8 mouse cellular contexts compared by ENCODE assay signal in the genomic region with DNA sequence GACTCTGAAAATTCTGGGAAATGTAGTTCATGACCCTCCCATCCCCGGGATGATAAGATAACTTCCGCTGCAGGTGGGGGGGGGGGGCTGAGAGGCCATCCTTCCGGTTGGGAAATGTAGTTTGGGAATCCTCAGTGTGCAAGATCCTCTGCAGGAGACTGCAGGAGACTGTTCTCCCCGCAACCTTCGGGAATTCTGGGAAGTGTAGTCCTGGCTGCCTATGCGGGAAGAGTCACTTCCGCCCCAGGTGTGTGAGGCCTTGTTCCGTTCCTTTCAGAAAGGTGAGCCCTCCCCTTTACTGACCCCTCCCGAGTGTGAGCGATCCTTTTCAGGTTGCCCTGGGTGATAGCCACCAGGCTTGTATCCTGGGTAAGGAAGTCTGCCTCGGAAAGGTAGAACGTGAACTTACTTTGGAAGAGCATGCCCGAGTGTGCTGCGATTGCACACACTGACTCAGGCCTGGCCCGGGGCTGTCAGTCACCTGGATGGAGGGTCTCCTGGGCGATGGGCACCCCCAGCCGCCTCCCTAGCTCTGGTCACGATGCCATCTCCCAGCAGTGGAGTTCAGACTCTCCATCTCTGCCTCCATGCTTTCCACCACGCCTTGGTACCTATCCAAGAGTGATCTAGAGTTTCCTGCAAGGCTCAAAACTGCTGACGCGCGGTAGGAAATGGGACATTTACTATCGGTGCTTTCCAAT. TPM values are rescaled to one million over a fixed set of nuclear protein-coding genes. Genes with fewer than 3 reads are reported as not detected.
DNase-seq lines count a peak whose midpoint lies in the region; ATAC-seq lines count a peak whose summit lies in the region.

A gene (plus strand): TSS at position 159 of the 701 bp plus-strand sequence.

- H3K4me2 ChIP-seq in hindbrain, embryonic 12.5 days (replicated peaks), result peak within 1 kb of the TSS; percentile 74
- H3K4me2 ChIP-seq in lung, embryonic 16.5 days (ENCODE audit: low read depth, low read length), result peak within 1 kb of the TSS; percentile 73

- H3K27me3 ChIP-seq in hindbrain, embryonic 12.5 days, result no peaks in the 10 kb centered on the region
- H3K27me3 ChIP-seq in lung, embryonic 16.5 days (ENCODE audit: control insufficient read depth, insufficient read depth, low read depth, low read length), result no peaks in the 10 kb centered on the region

- H3K4me1 ChIP-seq in hindbrain, embryonic 12.5 days, result peaks cover 4% of the 10 kb centered on the region
- peaks cover 2% of the 10 kb centered on the region; the same call in 1 of the 2 replicates for H3K4me1 ChIP-seq in lung, embryonic 16.5 days (replicated peaks; ENCODE audit: control insufficient read depth, insufficient read depth, low read length)

- H3K4me3 ChIP-seq in hindbrain, embryonic 12.5 days, result peak within 1 kb of the TSS; percentile 57
- H3K4me3 ChIP-seq in lung, embryonic 16.5 days (ENCODE audit: low read length), result peak within 1 kb of the TSS; percentile 74

- peak; percentile 97 for ATAC-seq in hindbrain, embryonic 12.5 days (ENCODE audit: low FRiP score)
- peak; percentile 97 for ATAC-seq in lung, embryonic 16.5 days (ENCODE audit: low read depth)
- ATAC-seq in CD4-positive, CD25-positive, alpha-beta regulatory T cell, adult 4 months, result no peak

- H3K9me3 ChIP-seq in hindbrain, embryonic 12.5 days (replicated peaks), result peaks cover 25% of the 10 kb centered on the region
- peaks cover 23% of the 10 kb centered on the region for H3K9me3 ChIP-seq in lung, embryonic 16.5 days (ENCODE audit: control insufficient read depth, low read length)

- peak; percentile 79 for DNase-seq in WW6 (ENCODE audit: low read depth, low spot score)
- DNase-seq in cerebellum, postnatal 25 days, result peak; percentile 82 to 89
- DNase-seq in frontal cortex, postnatal 25 days (ENCODE audit: low spot score in 2 of 2), result peak; percentile 46 to 64
- DNase-seq in layer of hippocampus, postnatal 14 days (ENCODE audit: low spot score in 2 of 2), result peak; percentile 74 to 91
- DNase-seq in retina, embryonic 14.5 days (ENCODE audit: low spot score), result peak; percentile 91

- H3K36me3 ChIP-seq in hindbrain, embryonic 12.5 days, result peaks cover 20% of the 10 kb centered on the region
- H3K36me3 ChIP-seq in lung, embryonic 16.5 days (ENCODE audit: control insufficient read depth, insufficient read depth, low read length), result peaks cover 18% of the 10 kb centered on the region

- H3K27ac ChIP-seq in hindbrain, embryonic 12.5 days, result peak within 1 kb of the TSS; percentile 46
- peak within 1 kb of the TSS; percentile 88 for H3K27ac ChIP-seq in lung, embryonic 16.5 days (ENCODE audit: low read length)

- WGBS in hindbrain, embryonic 12.5 days, result 1% methylated on average over 23 of the region's 23 CpGs
- WGBS in lung, embryonic 16.5 days, result under 1% methylated on average over 23 of the region's 23 CpGs

- H3K9ac ChIP-seq in hindbrain, embryonic 12.5 days, result peak within 1 kb of the TSS; percentile 76
- peak within 1 kb of the TSS; percentile 87 for H3K9ac ChIP-seq in lung, embryonic 16.5 days (ENCODE audit: low read length)

RNA-seq across cellular contexts. Expression of the gene that starts here (rescaled TPM):
- polyA plus RNA-seq in hindbrain, embryonic 12.5 days (2016; fragmentation: Nextera tagmentation; extraction: Ambion mirVana), result 7.6 and 9.3 TPM in 2 replicates
- 1 to 10 TPM; 8.4 to 8.6 TPM for total RNA-seq in layer of hippocampus, postnatal 14 days (2021)
- 5.3 and 6.0 TPM in 2 replicates for polyA plus RNA-seq in lung, embryonic 16.5 days (2015; fragmentation: Nextera tagmentation; extraction: Ambion mirVana)
- 1 to 10 TPM; 1.3 to 2.4 TPM for polyA plus RNA-seq in CD4-positive, CD25-positive, alpha-beta regulatory T cell, adult 4 months (2017; shearing (Covaris generic))
